Mouse (Mus musculus) liver, embryonic 15.5 days (tissue): Measurements from ENCODE around the gene Nexmif. TPM values are rescaled to one million over a fixed set of nuclear protein-coding genes. Genes with fewer than 3 reads are reported as not detected.
A peak's percentile ranks its signal among the peaks of the same experiment; 100 is the strongest.

ENCODE experiments used
- ATAC-seq: fragments of 200-750 bp; cut with Nextera tagmentation; 2 replicates; pipeline ENCODE4 v1.8.0; 2017; ENCODE audit warnings: moderate number of reproducible peaks, mild to moderate bottlenecking, moderate library complexity; ENCODE audit not compliant: insufficient read depth
- H3K27ac ChIP-seq: fragments of 300-500 bp; sonication (generic); replicated peaks from 2 replicates; pipeline ENCODE4 v1.5.1; 2015; ENCODE audit warnings: mild to moderate bottlenecking, inconsistent platforms
- H3K27me3 ChIP-seq: fragments of 300-500 bp; sonication (generic); 2 replicates; pipeline ENCODE4 v1.6.1; 2015; ENCODE audit warnings: mild to moderate bottlenecking, inconsistent platforms
- H3K36me3 ChIP-seq: fragments of 300-500 bp; sonication (generic); replicated peaks from 2 replicates; pipeline ENCODE4 v1.6.1; 2015; ENCODE audit warnings: moderate library complexity, mild to moderate bottlenecking, inconsistent platforms
- H3K4me1 ChIP-seq: fragments of 300-500 bp; sonication (generic); replicated peaks from 2 replicates; pipeline ENCODE4 v1.6.1; 2015; ENCODE audit warnings: inconsistent platforms
- H3K4me2 ChIP-seq: fragments of 300-500 bp; sonication (generic); 2 replicates; pipeline ENCODE4 v1.6.1; 2015; ENCODE audit warnings: moderate library complexity, mild to moderate bottlenecking, inconsistent platforms
- H3K4me3 ChIP-seq: fragments of 300-500 bp; sonication (generic); replicated peaks from 2 replicates; pipeline ENCODE4 v1.5.1; 2015; ENCODE audit warnings: mild to moderate bottlenecking, inconsistent platforms
- H3K9ac ChIP-seq: fragments of 300-500 bp; sonication (generic); 2 replicates; pipeline ENCODE4 v1.6.1; 2015; ENCODE audit warnings: moderate library complexity, mild to moderate bottlenecking, inconsistent platforms
- H3K9me3 ChIP-seq: fragments of 300-500 bp; sonication (generic); replicated peaks from 2 replicates; pipeline ENCODE4 v1.6.1; 2016; ENCODE audit warnings: inconsistent platforms
- WGBS: fragments of 180-500 bp; shearing (Covaris S2); methylation state at CpG from one replicate; pipeline ENCODE4 v1.1.7; 2015; ENCODE audit warnings: mixed read lengths; ENCODE audit not compliant: insufficient replicate concordance; 5-methylcytosine and 5-hydroxymethylcytosine counted together
- microRNA counts: library from miRNA; unstranded; fragments of <30 nt; microRNA quantifications from one replicate; lab custom pipeline; 2016
- microRNA-seq: library from miRNA; unstranded; fragments of <30 nt; microRNA quantifications from one replicate; pipeline ENCODE4, GENCODE M21; 2016
- polyA plus RNA-seq: library from polyadenylated mRNA; unstranded; fragments of >200 nt; fragmentation: Nextera tagmentation; extraction: Ambion mirVana; gene quantifications from 2 replicates; pipeline ENCODE4 v1.2.1, GENCODE M21; 2015

Gene Nexmif
- polyA plus RNA-seq, 1 experiment from 2014 or later, result 0.05 TPM

DNA sequence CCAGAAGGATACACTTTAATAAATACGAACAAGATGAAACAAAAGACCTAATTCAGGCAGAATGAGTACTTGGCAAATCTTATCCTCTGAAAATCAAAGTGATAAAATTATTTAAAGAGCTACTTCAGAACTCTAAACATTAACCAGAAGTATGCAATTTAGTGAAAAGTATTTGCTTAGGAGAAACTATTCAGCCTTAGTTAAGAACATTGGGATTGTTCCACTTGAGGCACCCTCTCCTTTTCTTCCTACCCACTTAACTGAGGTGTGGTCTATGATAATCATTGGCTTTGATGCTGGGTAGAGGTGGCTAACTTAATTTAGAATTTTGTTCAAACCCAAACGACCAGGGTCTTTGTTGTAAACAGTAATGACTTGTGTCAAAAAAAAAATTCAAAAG is 146.1 kb downstream of the Nexmif start:
- H3K9ac ChIP-seq, result no peak overlapping the region
- H3K27me3 ChIP-seq, result no peaks in the 10 kb centered on the region; the same call in 1 of the 2 replicates
- no peaks in the 10 kb centered on the region for H3K36me3 ChIP-seq
- no peak overlapping the region for H3K4me2 ChIP-seq
- no peak for ATAC-seq
- no peaks in the 10 kb centered on the region for H3K9me3 ChIP-seq
- 39% methylated on average over 2 of the region's 2 CpGs for WGBS
- no peaks in the 10 kb centered on the region for H3K4me1 ChIP-seq
- H3K27ac ChIP-seq, result no peak overlapping the region
- no peak overlapping the region for H3K4me3 ChIP-seq

DNA sequence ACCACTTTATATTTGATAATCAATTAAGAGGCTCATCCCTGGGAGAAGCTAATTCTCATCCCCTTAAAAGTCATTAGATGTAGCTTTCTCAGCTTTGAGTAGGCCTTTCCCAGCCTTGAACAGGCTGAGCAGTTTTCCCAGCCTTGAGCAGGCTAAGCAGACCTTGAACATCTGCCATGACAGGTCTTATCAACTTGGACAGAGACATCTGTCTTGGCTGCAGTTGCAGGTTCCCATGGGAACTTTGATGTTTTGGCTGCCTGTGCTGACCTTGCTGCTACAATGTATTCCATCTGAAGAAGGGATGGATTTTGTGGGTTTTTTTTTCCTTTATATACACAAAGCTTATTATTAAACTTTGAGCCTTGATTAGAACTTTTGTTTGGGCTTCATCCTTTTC is 160.7 kb downstream of the Nexmif start:
- no peak overlapping the region for H3K27ac ChIP-seq
- no peak overlapping the region for H3K4me3 ChIP-seq
- H3K9ac ChIP-seq, result no peak overlapping the region
- no peaks in the 10 kb centered on the region for H3K9me3 ChIP-seq
- ATAC-seq, result no peak
- no peaks in the 10 kb centered on the region for H3K4me1 ChIP-seq
- H3K36me3 ChIP-seq, result no peaks in the 10 kb centered on the region
- no peaks in the 10 kb centered on the region; the same call in 1 of the 2 replicates for H3K27me3 ChIP-seq
- H3K4me2 ChIP-seq, result no peak overlapping the region

DNA sequence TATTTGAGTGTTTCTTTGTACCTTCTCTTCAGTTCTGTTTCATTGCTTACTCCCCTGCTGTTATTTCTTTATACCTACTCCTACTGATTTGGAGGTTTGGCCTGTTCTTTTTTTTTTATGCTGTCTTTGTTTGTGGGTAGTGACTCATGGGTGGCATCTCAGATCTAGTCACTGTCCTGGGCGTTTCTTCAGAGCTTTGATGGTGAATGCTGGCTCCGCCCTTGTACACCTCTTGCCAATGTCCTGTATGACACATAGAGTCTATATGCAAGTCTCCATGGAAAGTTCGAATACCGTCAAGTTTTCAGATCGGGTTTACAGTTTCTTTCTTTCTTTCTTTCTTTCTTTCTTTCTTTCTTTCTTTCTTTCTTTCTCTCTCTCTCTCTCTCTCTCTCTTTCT is 167.1 kb downstream of the Nexmif start:
- H3K4me2 ChIP-seq, result no peak overlapping the region
- H3K4me1 ChIP-seq, result no peaks in the 10 kb centered on the region
- no peaks in the 10 kb centered on the region for H3K36me3 ChIP-seq
- H3K27ac ChIP-seq, result no peak overlapping the region
- peaks cover 3% of the 10 kb centered on the region; the same call in 1 of the 2 replicates for H3K27me3 ChIP-seq
- no peak for ATAC-seq
- WGBS, result 57% methylated on average over 5 of the region's 5 CpGs
- no peak overlapping the region for H3K9ac ChIP-seq
- H3K4me3 ChIP-seq, result no peak overlapping the region
- H3K9me3 ChIP-seq, result no peaks in the 10 kb centered on the region

DNA sequence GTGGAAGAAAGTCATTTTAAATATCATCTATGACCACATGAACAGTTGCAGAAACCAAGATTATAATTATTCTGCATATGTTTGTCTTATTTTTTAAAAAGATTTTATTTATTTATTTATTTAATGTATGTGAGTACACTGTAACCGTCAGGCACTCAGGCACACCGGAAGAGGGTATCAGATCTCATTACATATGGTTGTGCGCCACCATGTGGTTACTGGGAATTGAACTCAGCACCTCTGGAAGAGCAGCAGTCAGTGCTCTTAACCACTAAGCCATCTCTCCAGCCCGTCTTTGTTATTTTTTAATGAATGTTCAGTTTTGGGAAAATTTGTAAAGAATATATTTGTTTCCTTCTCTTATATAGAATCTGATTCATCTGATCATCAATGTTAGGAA is 168.2 kb downstream of the Nexmif start:
- H3K9ac ChIP-seq, result no peak overlapping the region
- H3K36me3 ChIP-seq, result no peaks in the 10 kb centered on the region
- H3K4me1 ChIP-seq, result no peaks in the 10 kb centered on the region
- 27% methylated on average over 4 of the region's 4 CpGs for WGBS
- no peaks in the 10 kb centered on the region for H3K9me3 ChIP-seq
- no peak overlapping the region for H3K27ac ChIP-seq
- H3K4me2 ChIP-seq, result no peak overlapping the region
- H3K27me3 ChIP-seq, result peaks cover 3% of the 10 kb centered on the region; the same call in 1 of the 2 replicates
- no peak overlapping the region for H3K4me3 ChIP-seq
- ATAC-seq, result no peak

MicroRNA genes within 50 kb of the gene (microRNA counts, 519-probe panel; counts per million panel counts)
- microRNA mmu-miR-672 (lab: Ali Mortazavi, UCI), result not detected

Small RNAs within 50 kb of the gene (microRNA-seq; reads per million reads assigned to microRNA genes)
- gene Gm24993 (not detected), gene Mir672 (8.9 reads per million, percentile 25 among the genes with 10 or more reads in this experiment)

Other genes starting within 250 kb of the Nexmif start
- gene Rlim, start 219.9 kb downstream of the Nexmif start, polyA plus RNA-seq, result 9.6 and 10.8 TPM in 2 replicates
- 7.1 and 7.6 TPM in 2 replicates for gene Abcb7, start 212.7 kb upstream of the Nexmif start, polyA plus RNA-seq